Mouse (Mus musculus) small intestine, adult 10 weeks (tissue): Measurements from ENCODE around the gene Brd4. TPM values are rescaled to one million over a fixed set of nuclear protein-coding genes. Genes with fewer than 3 reads are reported as not detected.

Experiments
- polyA plus RNA-seq: library from polyadenylated mRNA; stranded (reverse); fragments of 350-450 nt; fragmentation: Illumina TruSeq; extraction: RNeasy Lipid Tissue Mini Kit (QIAGEN cat#74804); gene quantifications from one replicate; pipeline ENCODE4 v1.2.3, GENCODE M21; 2014; ENCODE audit warnings: low replicate concordance

Brd4 gene
- 22.9 TPM for polyA plus RNA-seq

GRCm38 (mm10) chr17:32284262-32285137, at the start of gene Brd4:
Gene Brd4 (minus strand): TSS chr17:32284722.

GRCm38 (mm10) chr17:32320597-32321389, 36.3 kb upstream of the Brd4 start, which contains the start of gene Akap8:
Gene Akap8 (minus strand): TSS chr17:32321238.

GRCm38 (mm10) chr17:32188863-32189636, 95.5 kb downstream of the Brd4 start, which contains the start of gene Ephx3:
Gene Ephx3 (minus strand): TSS chr17:32189549.

GRCm38 (mm10) chr17:32166687-32167086, 117.8 kb downstream of the Brd4 start, which contains the start of gene Notch3:
Gene Notch3 (minus strand): TSS chr17:32166852.

Other genes starting within 250 kb of the Brd4 start
- gene Rrp1b, start 248.6 kb downstream of the Brd4 start, polyA plus RNA-seq, result 1.7 TPM
- gene Hsf2bp, start 248.4 kb downstream of the Brd4 start, polyA plus RNA-seq, result not detected
- gene Notch3, start 117.9 kb downstream of the Brd4 start, polyA plus RNA-seq, result 0.22 TPM
- 0.33 TPM for gene Ephx3, start 95.2 kb downstream of the Brd4 start, polyA plus RNA-seq
- 82.2 TPM for gene Akap8, start 36.5 kb upstream of the Brd4 start, polyA plus RNA-seq
- 7.8 TPM for gene Akap8l, start 65.9 kb upstream of the Brd4 start, polyA plus RNA-seq
- gene Wiz, start 104.7 kb upstream of the Brd4 start, polyA plus RNA-seq, result 3.0 TPM
- gene Rasal3, start 118.9 kb upstream of the Brd4 start, polyA plus RNA-seq, result 0.89 TPM
- 0.74 TPM for gene Pglyrp2, start 139.4 kb upstream of the Brd4 start, polyA plus RNA-seq
- not detected for gene Cyp4f39, start 168.0 kb upstream of the Brd4 start, polyA plus RNA-seq
- gene Cyp4f17, start 221.3 kb upstream of the Brd4 start, polyA plus RNA-seq, result 0.37 TPM